Mouse (Mus musculus) midbrain, embryonic 12.5 days (tissue): ENCODE measurements around the gene Pde7b. TPM values are rescaled to one million over a fixed set of nuclear protein-coding genes. Genes with fewer than 3 reads are reported as not detected.

Experiments
- ATAC-seq: fragments of 200-750 bp; cut with Nextera tagmentation; 2 replicates; pipeline ENCODE4 v1.8.0; 2017; ENCODE audit warnings: low read depth, moderate TSS enrichment, moderate library complexity; ENCODE audit not compliant: low FRiP score
- H3K27ac ChIP-seq: fragments of 300-500 bp; sonication (generic); replicated peaks from 2 replicates; pipeline ENCODE4 v1.5.1; 2016; ENCODE audit warnings: mild to moderate bottlenecking
- H3K27me3 ChIP-seq: fragments of 300-500 bp; sonication (generic); 2 replicates; pipeline ENCODE4 v1.6.1; 2016; ENCODE audit warnings: mild to moderate bottlenecking
- H3K36me3 ChIP-seq: fragments of 300-500 bp; sonication (generic); 2 replicates; pipeline ENCODE4 v1.6.1; 2016
- H3K4me1 ChIP-seq: fragments of 300-500 bp; sonication (generic); 2 replicates; pipeline ENCODE4 v1.6.1; 2016
- H3K4me2 ChIP-seq: fragments of 300-500 bp; sonication (generic); replicated peaks from 2 replicates; pipeline ENCODE4 v1.6.1; 2016; ENCODE audit warnings: mild to moderate bottlenecking, moderate library complexity
- H3K4me3 ChIP-seq: fragments of 300-500 bp; sonication (generic); 2 replicates; pipeline ENCODE4 v1.5.1; 2016; ENCODE audit warnings: mild to moderate bottlenecking
- H3K9ac ChIP-seq: fragments of 300-500 bp; sonication (generic); replicated peaks from 2 replicates; pipeline ENCODE4 v1.6.1; 2016; ENCODE audit warnings: mild to moderate bottlenecking, moderate library complexity
- H3K9me3 ChIP-seq: fragments of 300-500 bp; sonication (generic); 2 replicates; pipeline ENCODE4 v1.6.1; 2016; ENCODE audit warnings: mild to moderate bottlenecking
- WGBS: fragments of 180-500 bp; shearing (Covaris S2); methylation state at CpG from one replicate; pipeline ENCODE4 v1.1.7; 2016; 5-methylcytosine and 5-hydroxymethylcytosine counted together
- polyA plus RNA-seq: library from polyadenylated mRNA; unstranded; fragments of >200 nt; fragmentation: Nextera tagmentation; extraction: Ambion mirVana; gene quantifications from 2 replicates; pipeline ENCODE4 v1.2.1, GENCODE M21; 2016

The Pde7b gene
- polyA plus RNA-seq, 1 experiment from 2014 or later = 3.2 TPM

- Histone ChIP-seq H3K4me3 (no peak overlapping the region), H3K36me3 (peaks cover 7% of the 10 kb centered on the region; the same call in 1 of the 2 replicates), H3K27ac (no peak overlapping the region), H3K9me3 (no peaks in the 10 kb centered on the region), H3K27me3 (no peaks in the 10 kb centered on the region), H3K9ac (no peak overlapping the region), H3K4me1 (no peaks in the 10 kb centered on the region), H3K4me2 (no peak overlapping the region)
- 60% methylated on average over 10 of the region's 10 CpGs for WGBS
- ATAC-seq = 0 out of 2 replicates have a peak, but pooled peaks have one; percentile 23
Observed at GRCm38 (mm10) chr10:20361542-20362449, 363.1 kb downstream of the Pde7b start.

GRCm38 (mm10) chr10:20348894-20349293, 376.0 kb downstream of the Pde7b start:
- Histone ChIP-seq H3K4me2 (0 out of 2 replicates have a peak overlapping the region, but pooled peaks have one; percentile 78), H3K27ac (no peak overlapping the region), H3K9ac (no peak overlapping the region), H3K36me3 (peaks cover 19% of the 10 kb centered on the region), H3K9me3 (no peaks in the 10 kb centered on the region), H3K4me1 (peaks cover 10% of the 10 kb centered on the region), H3K4me3 (no peak overlapping the region), H3K27me3 (no peaks in the 10 kb centered on the region)
- no peak for ATAC-seq
- 98% methylated on average over 2 of the region's 2 CpGs for WGBS

Other genes with a start within 250 kb of the Pde7b start
- 31.8 and 37.7 TPM in 2 replicates for gene Ahi1, start 227.5 kb upstream of the Pde7b start, polyA plus RNA-seq